Mouse (Mus musculus): Measurements from ENCODE around the gene Lingo4. TPM values are rescaled to one million over a fixed set of nuclear protein-coding genes. Genes with fewer than 3 reads are reported as not detected.

The Lingo4 gene
- polyA plus RNA-seq, 2 experiments, result 0.01 TPM; not detected in 1

DNA sequence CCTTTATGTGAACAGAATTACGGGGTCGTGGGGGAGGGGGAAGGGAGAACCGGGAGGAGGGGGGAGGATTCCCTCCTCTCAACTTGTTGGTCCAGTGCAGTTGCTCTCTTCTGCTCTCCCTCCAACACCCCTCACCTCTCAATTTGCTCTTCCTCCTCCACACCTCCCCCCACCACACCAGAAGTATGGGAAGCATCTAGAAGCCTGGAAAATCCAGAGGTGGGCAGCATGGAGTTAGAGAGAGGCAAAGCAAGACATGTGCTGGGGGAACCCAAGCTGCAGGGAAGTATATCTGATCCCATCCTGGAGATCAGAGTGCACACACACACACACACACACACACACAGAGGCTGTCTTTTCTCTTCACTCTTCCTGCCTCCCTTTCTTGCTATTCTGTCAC, 26.3 kb upstream of the Lingo4 start:
- 4% methylated on average over 3 of the region's 3 CpGs for WGBS (ENCODE audit: insufficient replicate concordance)
- no peaks in the 10 kb centered on the region for H3K36me3 ChIP-seq (replicated peaks; ENCODE audit: control insufficient read depth, insufficient read depth, low read depth)
- H3K27ac ChIP-seq, result no peak overlapping the region
- no peak overlapping the region for H3K4me3 ChIP-seq (ENCODE audit: insufficient read depth in 1 of 2, low read depth in 2 of 2, low read length in 2 of 2)
- no peak for TF ChIP-seq CTCF (IDR thresholded peaks at IDR 0.05; ENCODE audit: low read depth)
- TF ChIP-seq EP300 (IDR thresholded peaks at IDR 0.05; ENCODE audit: low read depth), result no peak
- no peaks in the 10 kb centered on the region for H3K9me3 ChIP-seq (ENCODE audit: control insufficient read depth, low read length)
- no peak for DNase-seq (ENCODE audit: low read depth in 3 of 3, low spot score in 3 of 3)
- ATAC-seq (ENCODE audit: insufficient read depth), result no peak
- no peaks in the 10 kb centered on the region for H3K27me3 ChIP-seq (ENCODE audit: control insufficient read depth, insufficient read depth, low read length)
- H3K4me2 ChIP-seq (ENCODE audit: low read depth), result no peak overlapping the region
- no peak overlapping the region for H3K9ac ChIP-seq (replicated peaks)
- H3K4me1 ChIP-seq (replicated peaks; ENCODE audit: control insufficient read depth in 2 of 2, insufficient read depth in 2 of 2, low read length in 1 of 2), result no peaks in the 10 kb centered on the region; a peak in 1 of 4 replicates

DNA sequence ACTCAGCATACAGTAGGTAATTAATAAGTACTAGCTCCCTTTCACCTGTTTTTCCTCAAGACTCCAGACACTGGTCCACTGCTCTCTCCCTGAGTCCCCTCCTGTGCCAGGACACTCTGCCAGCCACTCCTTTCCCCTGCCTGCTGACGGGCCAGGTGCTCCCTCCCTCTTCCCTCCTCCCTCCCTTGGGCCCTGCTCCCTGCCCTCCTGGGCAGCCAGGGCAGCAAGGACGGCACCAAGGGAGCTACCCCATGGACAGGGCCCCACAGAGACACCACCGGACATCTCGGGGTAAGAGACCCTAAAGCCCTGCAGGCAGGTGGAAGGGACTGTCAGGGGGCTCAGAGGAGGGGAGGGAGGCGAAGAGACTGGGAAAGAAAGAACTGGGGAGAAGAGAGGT, 25.7 kb upstream of the Lingo4 start, which contains the start of gene Rorc:
Gene Rorc, plus strand, starts transcription at position 154 of the 400 bp plus-strand sequence.
- WGBS (ENCODE audit: insufficient replicate concordance), result 26% methylated on average over 5 of the region's 5 CpGs
- DNase-seq (ENCODE audit: low read depth in 3 of 3, low spot score in 3 of 3) (no peak), ATAC-seq (ENCODE audit: insufficient read depth) (no peak)
- no peak within 1 kb of the TSS for H3K9ac ChIP-seq (replicated peaks)
- no peak for TF ChIP-seq CTCF (IDR thresholded peaks at IDR 0.05; ENCODE audit: low read depth)
- TF ChIP-seq EP300 (IDR thresholded peaks at IDR 0.05; ENCODE audit: low read depth), result no peak
- H3K27ac ChIP-seq, result no peak within 1 kb of the TSS
- no peaks in the 10 kb centered on the region; a peak in 1 of 4 replicates for H3K4me1 ChIP-seq (replicated peaks; ENCODE audit: control insufficient read depth in 2 of 2, insufficient read depth in 2 of 2, low read length in 1 of 2)
- 0 out of 2 replicates have a peak within 1 kb of the TSS, but pooled peaks have one; percentile 8 for H3K4me2 ChIP-seq (ENCODE audit: low read depth)
- H3K36me3 ChIP-seq (replicated peaks; ENCODE audit: control insufficient read depth, insufficient read depth, low read depth), result no peaks in the 10 kb centered on the region
- no peaks in the 10 kb centered on the region for H3K9me3 ChIP-seq (ENCODE audit: control insufficient read depth, low read length)
- H3K27me3 ChIP-seq (ENCODE audit: control insufficient read depth, insufficient read depth, low read length), result no peaks in the 10 kb centered on the region
- no peak within 1 kb of the TSS for H3K4me3 ChIP-seq (ENCODE audit: insufficient read depth in 1 of 2, low read depth in 2 of 2, low read length in 2 of 2)

- DNase-seq (ENCODE audit: low read depth in 3 of 3, low spot score in 3 of 3) (no peak), ATAC-seq (ENCODE audit: insufficient read depth) (no peak)
- Histone ChIP-seq H3K27me3 (ENCODE audit: control insufficient read depth, insufficient read depth, low read length) (no peaks in the 10 kb centered on the region), H3K4me3 (ENCODE audit: insufficient read depth in 1 of 2, low read depth in 2 of 2, low read length in 2 of 2) (no peak overlapping the region), H3K36me3 (replicated peaks; ENCODE audit: control insufficient read depth, insufficient read depth, low read depth) (no peaks in the 10 kb centered on the region), H3K27ac (no peak overlapping the region), H3K4me2 (ENCODE audit: low read depth) (no peak overlapping the region), H3K9me3 (ENCODE audit: control insufficient read depth, low read length) (no peaks in the 10 kb centered on the region), H3K4me1 (replicated peaks; ENCODE audit: control insufficient read depth in 2 of 2, insufficient read depth in 2 of 2, low read length in 1 of 2) (no peaks in the 10 kb centered on the region; a peak in 1 of 4 replicates), H3K9ac (replicated peaks) (no peak overlapping the region)
- WGBS (ENCODE audit: insufficient replicate concordance), result 5% methylated on average over 10 of the region's 10 CpGs
- TF ChIP-seq CTCF (IDR thresholded peaks at IDR 0.05; ENCODE audit: low read depth) (no peak), EP300 (IDR thresholded peaks at IDR 0.05; ENCODE audit: low read depth) (no peak)
Observed at GRCm38 (mm10) chr3:94373090-94373489, 25.2 kb upstream of the Lingo4 start.

DNA sequence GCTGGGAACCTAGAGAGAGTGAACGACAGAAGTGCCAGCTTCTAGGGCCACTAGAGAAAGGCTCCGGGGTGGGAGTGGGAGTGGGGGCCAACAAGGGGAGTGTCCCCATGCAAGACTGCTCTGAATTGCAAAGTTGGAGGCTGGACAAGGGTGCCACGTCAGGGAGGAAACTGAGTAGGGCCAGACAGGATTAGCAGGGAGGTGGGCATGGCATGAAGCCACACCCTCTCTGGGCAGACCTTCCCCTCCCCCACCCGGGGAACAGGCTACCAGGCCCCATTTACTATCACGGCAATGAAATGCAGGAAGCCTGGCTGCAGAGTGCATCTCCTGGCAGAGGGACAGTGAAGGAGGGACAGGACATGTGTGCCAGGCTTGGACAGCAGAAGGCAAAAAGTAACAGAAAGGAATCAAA, 24.7 kb upstream of the Lingo4 start:
- Histone ChIP-seq H3K4me2 (ENCODE audit: low read depth) (0 out of 2 replicates have a peak overlapping the region, but pooled peaks have one; percentile 8), H3K4me3 (ENCODE audit: insufficient read depth in 1 of 2, low read depth in 2 of 2, low read length in 2 of 2) (no peak overlapping the region), H3K27me3 (ENCODE audit: control insufficient read depth, insufficient read depth, low read length) (no peaks in the 10 kb centered on the region), H3K27ac (no peak overlapping the region), H3K9me3 (ENCODE audit: control insufficient read depth, low read length) (no peaks in the 10 kb centered on the region), H3K36me3 (replicated peaks; ENCODE audit: control insufficient read depth, insufficient read depth, low read depth) (no peaks in the 10 kb centered on the region), H3K9ac (replicated peaks) (no peak overlapping the region), H3K4me1 (replicated peaks; ENCODE audit: control insufficient read depth in 2 of 2, insufficient read depth in 2 of 2, low read length in 1 of 2) (no peaks in the 10 kb centered on the region)
- TF ChIP-seq EP300 (IDR thresholded peaks at IDR 0.05; ENCODE audit: low read depth) (no peak), CTCF (IDR thresholded peaks at IDR 0.05; ENCODE audit: low read depth) (no peak)
- DNase-seq (ENCODE audit: low read depth in 3 of 3, low spot score in 3 of 3) (no peak), ATAC-seq (ENCODE audit: insufficient read depth) (no peak)
- WGBS (ENCODE audit: insufficient replicate concordance), result 1% methylated on average over 5 of the region's 5 CpGs

GRCm38 (mm10) chr3:94374636-94375035, 23.7 kb upstream of the Lingo4 start:
- DNase-seq (ENCODE audit: low read depth in 3 of 3, low spot score in 3 of 3), result no peak
- Histone ChIP-seq H3K4me3 (ENCODE audit: insufficient read depth in 1 of 2, low read depth in 2 of 2, low read length in 2 of 2) (no peak overlapping the region), H3K36me3 (replicated peaks; ENCODE audit: control insufficient read depth, insufficient read depth, low read depth) (no peaks in the 10 kb centered on the region), H3K4me1 (replicated peaks; ENCODE audit: control insufficient read depth in 2 of 2, insufficient read depth in 2 of 2, low read length in 1 of 2) (no peaks in the 10 kb centered on the region), H3K27me3 (ENCODE audit: control insufficient read depth, insufficient read depth, low read length) (no peaks in the 10 kb centered on the region), H3K9me3 (ENCODE audit: control insufficient read depth, low read length) (no peaks in the 10 kb centered on the region), H3K4me2 (ENCODE audit: low read depth) (no peak overlapping the region), H3K9ac (replicated peaks) (no peak overlapping the region), H3K27ac (no peak overlapping the region)
- TF ChIP-seq EP300 (IDR thresholded peaks at IDR 0.05; ENCODE audit: low read depth) (no peak), CTCF (IDR thresholded peaks at IDR 0.05; ENCODE audit: low read depth) (no peak)
- ATAC-seq (ENCODE audit: insufficient read depth), result no peak
